Mouse (Mus musculus) neural tube, embryonic 11.5 days (tissue): Measurements from ENCODE around the gene Mzf1. TPM values are rescaled to one million over a fixed set of nuclear protein-coding genes. Genes with fewer than 3 reads are reported as not detected.
A peak's percentile ranks its signal among the peaks of the same experiment; 100 is the strongest.
"Not testable (repeated sequence)": the region's sequence is repeated elsewhere in the genome, so short reads cannot be mapped to it uniquely, and the experiment has no call there.

Experiments used
- ATAC-seq: fragments of 200-750 bp; cut with Nextera tagmentation; 2 replicates; pipeline ENCODE4 v1.8.0; 2017; ENCODE audit warnings: moderate number of reproducible peaks, mild to moderate bottlenecking, moderate TSS enrichment, moderate library complexity; ENCODE audit not compliant: insufficient read depth, low FRiP score, low TSS enrichment
- DNase-seq: peaks from one replicate; pipeline ENCODE4 v3.0.0-alpha.2; 2015; ENCODE audit warnings: low spot score
- H3K27ac ChIP-seq: fragments of 300-500 bp; sonication (generic); 2 replicates; pipeline ENCODE4 v1.5.1; 2014; ENCODE audit warnings: low read depth, mild to moderate bottlenecking, low read length
- H3K27me3 ChIP-seq: fragments of 300-500 bp; sonication (generic); 2 replicates; pipeline ENCODE4 v1.6.1; 2014; ENCODE audit warnings: mild to moderate bottlenecking, low read length, mixed read lengths; ENCODE audit not compliant: control insufficient read depth, insufficient read depth
- H3K36me3 ChIP-seq: fragments of 300-500 bp; sonication (generic); 2 replicates; pipeline ENCODE4 v1.6.1; 2014; ENCODE audit warnings: mild to moderate bottlenecking, low read length, moderate library complexity, mixed read lengths; ENCODE audit not compliant: control insufficient read depth, insufficient read depth
- H3K4me1 ChIP-seq: fragments of 300-500 bp; sonication (generic); 2 replicates; pipeline ENCODE4 v1.6.1; 2014; ENCODE audit warnings: low read length, mixed read lengths; ENCODE audit not compliant: control insufficient read depth, insufficient read depth
- H3K4me2 ChIP-seq: fragments of 300-500 bp; sonication (generic); 2 replicates; pipeline ENCODE4 v1.6.1; 2014; ENCODE audit warnings: low read depth, mild to moderate bottlenecking, moderate library complexity
- H3K4me3 ChIP-seq: fragments of 300-500 bp; sonication (generic); 2 replicates; pipeline ENCODE4 v1.5.1; 2014; ENCODE audit warnings: low read depth, low read length
- H3K9ac ChIP-seq: fragments of 300-500 bp; sonication (generic); 2 replicates; pipeline ENCODE4 v1.6.1; 2014; ENCODE audit warnings: mild to moderate bottlenecking, low read length
- H3K9me3 ChIP-seq: fragments of 300-500 bp; sonication (generic); 2 replicates; pipeline ENCODE4 v1.6.1; 2016; ENCODE audit warnings: low read length; ENCODE audit not compliant: control insufficient read depth
- WGBS: fragments of 180-500 bp; shearing (Covaris S2); extraction: QIAGEN DNeasy Blood & Tissue Kit; methylation state at CpG from one replicate; pipeline ENCODE4 v1.1.7; 2014; 5-methylcytosine and 5-hydroxymethylcytosine counted together
- polyA plus RNA-seq: library from polyadenylated mRNA; unstranded; fragments of >200 nt; fragmentation: Nextera tagmentation; extraction: Ambion mirVana; gene quantifications from 2 replicates; pipeline ENCODE4 v1.2.1, GENCODE M21; 2014

The Mzf1 gene
- 1.7 and 2.2 TPM in 2 replicates for polyA plus RNA-seq

DNA sequence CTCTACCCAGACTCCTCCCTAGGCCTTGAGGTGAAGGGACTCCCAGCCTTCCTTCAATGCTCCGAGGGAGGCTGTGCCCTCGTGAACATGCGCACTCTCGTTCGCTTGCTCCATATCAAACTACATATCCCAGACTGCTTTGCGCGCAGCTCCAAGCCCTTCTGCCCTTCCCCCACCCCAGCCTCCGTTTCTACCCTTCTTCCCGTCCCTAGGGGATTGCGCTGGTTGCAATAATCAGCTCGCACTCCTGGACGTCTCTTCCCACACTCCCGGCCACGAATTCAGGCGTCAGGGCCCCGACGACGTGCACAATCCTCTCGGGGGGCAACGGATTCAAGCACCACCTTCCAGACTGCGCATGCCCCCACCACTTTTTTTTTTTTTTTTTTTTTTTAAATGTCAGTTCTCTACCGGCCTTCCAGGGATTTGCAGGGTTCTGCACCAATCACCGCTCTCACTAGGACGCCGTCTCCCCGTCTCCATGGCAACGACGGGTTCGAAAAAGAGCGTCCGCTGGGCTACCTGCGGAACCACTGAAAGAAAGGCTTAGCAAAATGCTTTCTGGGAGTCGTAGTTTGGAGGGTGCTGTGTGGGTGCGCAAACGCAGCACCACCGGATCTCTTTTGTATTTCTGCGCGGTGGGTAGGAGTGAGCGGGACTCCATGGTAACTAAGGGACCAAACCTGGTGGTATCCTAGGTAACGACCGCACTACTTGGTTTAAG, at the start of gene Mzf1:
Mzf1 (minus strand) TSS at position 478 of the 724 bp plus-strand sequence.
- under 1% methylated on average over 41 of the region's 41 CpGs for WGBS

DNA sequence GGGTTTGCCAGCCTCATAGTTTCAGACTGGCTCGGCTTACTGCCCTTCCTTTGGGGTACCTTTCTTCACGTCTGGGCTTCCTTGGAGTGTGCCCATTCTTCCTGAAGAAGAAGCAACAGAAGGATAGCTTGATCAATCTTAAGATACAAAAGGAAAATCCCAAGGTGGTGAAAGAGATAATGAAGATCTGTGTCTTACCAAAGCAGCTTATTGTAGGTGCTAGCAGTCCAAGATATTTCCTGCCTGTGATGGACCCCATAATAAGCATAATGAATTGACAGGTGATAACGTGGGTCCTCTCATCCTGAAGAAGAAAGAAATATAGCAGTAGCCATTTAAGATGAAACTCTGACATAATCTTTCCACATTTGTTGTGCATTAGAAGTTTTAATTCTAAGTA, 40.5 kb upstream of the Mzf1 start, which contains the start of gene Vmn1r85:
Vmn1r85 (minus strand) TSS at position 101 of the 400 bp plus-strand sequence.
- DNase-seq, result no peak
- Histone ChIP-seq H3K27me3 (no peaks in the 10 kb centered on the region), H3K36me3 (no peaks in the 10 kb centered on the region), H3K4me3 (no peak within 1 kb of the TSS), H3K27ac (no peak within 1 kb of the TSS), H3K4me1 (no peaks in the 10 kb centered on the region), H3K9ac (no peak within 1 kb of the TSS), H3K4me2 (no peak within 1 kb of the TSS), H3K9me3 (no peaks in the 10 kb centered on the region)
- WGBS, result 66% methylated on average over 3 of the region's 3 CpGs
- ATAC-seq, result no peak

More for the DNA sequence above, at the start of gene Mzf1:
- Histone ChIP-seq H3K27ac (peak within 1 kb of the TSS; percentile 77), H3K4me3 (peak within 1 kb of the TSS; percentile 49), H3K4me2 (peak within 1 kb of the TSS; percentile 39), H3K4me1 (no peaks in the 10 kb centered on the region), H3K9ac (peak within 1 kb of the TSS; percentile 49), H3K27me3 (no peaks in the 10 kb centered on the region), H3K9me3 (no peaks in the 10 kb centered on the region), H3K36me3 (no peaks in the 10 kb centered on the region)
- ATAC-seq, result peak; percentile 94
- peak; percentile 96 for DNase-seq

DNA sequence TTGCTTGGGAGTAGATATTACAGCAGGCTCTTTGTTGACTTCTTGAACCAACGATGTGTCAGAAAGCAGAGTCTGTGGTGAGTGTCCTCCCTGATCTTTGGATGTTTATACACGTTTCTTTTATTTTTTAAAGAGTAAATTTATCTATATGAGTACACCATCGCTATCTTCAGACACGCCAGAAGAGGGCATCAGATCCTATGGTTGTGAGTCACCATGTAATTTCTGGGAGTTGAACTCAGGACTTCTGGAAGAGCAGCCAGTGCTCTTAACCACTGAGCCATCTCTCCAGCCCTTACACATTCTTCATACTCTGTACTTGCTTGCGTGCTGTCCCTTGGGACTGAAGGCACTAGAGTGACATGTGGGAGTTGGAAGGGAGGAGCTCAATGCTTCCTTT, 17.7 kb upstream of the Mzf1 start:
- Histone ChIP-seq H3K4me1 (no peaks in the 10 kb centered on the region), H3K9me3 (no peaks in the 10 kb centered on the region), H3K27me3 (no peaks in the 10 kb centered on the region), H3K4me2 (no peak overlapping the region), H3K36me3 (no peaks in the 10 kb centered on the region), H3K27ac (no peak overlapping the region), H3K9ac (no peak overlapping the region), H3K4me3 (no peak overlapping the region)
- ATAC-seq, result no peak
- no peak for DNase-seq
- 56% methylated on average over 5 of the region's 5 CpGs for WGBS

DNA sequence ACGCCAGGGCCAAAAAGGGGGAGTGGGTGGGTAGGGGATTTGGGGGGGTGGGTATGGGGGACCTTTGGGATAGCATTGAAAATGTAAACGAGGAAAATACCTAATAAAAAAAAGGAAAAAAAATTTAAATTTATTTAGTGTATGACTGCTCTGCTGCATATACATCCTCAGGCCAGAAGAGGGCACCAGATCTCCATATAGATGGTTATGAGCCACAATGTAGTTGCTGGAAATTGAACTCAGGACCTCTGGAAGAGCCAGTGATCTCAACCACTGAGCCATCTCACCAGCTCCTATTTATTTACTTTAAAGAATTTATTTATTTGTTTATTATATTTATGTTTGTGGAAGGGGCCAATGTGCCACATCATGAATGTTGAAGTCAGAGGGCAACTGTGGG, 8.8 kb upstream of the Mzf1 start:
- WGBS, result 65% methylated on average over 2 of the region's 2 CpGs
- ATAC-seq, H3K4me2 ChIP-seq, H3K27ac ChIP-seq, H3K4me1 ChIP-seq, H3K9me3 ChIP-seq, DNase-seq, H3K36me3 ChIP-seq, H3K4me3 ChIP-seq, H3K9ac ChIP-seq, H3K27me3 ChIP-seq: not testable (repeated sequence)

DNA sequence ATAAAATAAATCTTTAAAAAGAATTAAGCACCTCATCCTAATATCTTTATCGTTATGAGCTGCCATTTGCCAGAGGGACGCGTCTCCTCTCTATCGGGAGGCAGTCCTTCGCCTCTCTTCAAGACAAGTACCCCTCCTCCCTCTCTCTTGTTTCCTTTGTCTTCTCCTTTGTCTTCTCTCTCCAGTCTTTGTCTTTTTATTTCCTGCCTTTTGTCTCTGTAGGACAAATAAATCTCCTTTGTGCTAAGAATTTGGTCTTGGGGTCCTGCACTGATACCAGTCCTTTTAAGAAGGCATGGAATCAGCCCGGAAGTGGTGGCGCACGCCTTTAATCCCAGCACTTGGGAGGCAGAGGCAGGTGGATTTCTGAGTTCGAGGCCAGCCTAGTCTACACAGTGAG, 5.0 kb upstream of the Mzf1 start:
- 86% methylated on average over 9 of the region's 9 CpGs for WGBS
- no peak for ATAC-seq
- H3K27me3 ChIP-seq, result no peaks in the 10 kb centered on the region
- H3K9me3 ChIP-seq, result no peaks in the 10 kb centered on the region
- no peak overlapping the region for H3K4me3 ChIP-seq
- H3K36me3 ChIP-seq, result no peaks in the 10 kb centered on the region
- no peak overlapping the region for H3K9ac ChIP-seq
- no peak overlapping the region for H3K4me2 ChIP-seq
- H3K27ac ChIP-seq, result no peak overlapping the region
- no peak for DNase-seq
- H3K4me1 ChIP-seq, result no peaks in the 10 kb centered on the region

DNA sequence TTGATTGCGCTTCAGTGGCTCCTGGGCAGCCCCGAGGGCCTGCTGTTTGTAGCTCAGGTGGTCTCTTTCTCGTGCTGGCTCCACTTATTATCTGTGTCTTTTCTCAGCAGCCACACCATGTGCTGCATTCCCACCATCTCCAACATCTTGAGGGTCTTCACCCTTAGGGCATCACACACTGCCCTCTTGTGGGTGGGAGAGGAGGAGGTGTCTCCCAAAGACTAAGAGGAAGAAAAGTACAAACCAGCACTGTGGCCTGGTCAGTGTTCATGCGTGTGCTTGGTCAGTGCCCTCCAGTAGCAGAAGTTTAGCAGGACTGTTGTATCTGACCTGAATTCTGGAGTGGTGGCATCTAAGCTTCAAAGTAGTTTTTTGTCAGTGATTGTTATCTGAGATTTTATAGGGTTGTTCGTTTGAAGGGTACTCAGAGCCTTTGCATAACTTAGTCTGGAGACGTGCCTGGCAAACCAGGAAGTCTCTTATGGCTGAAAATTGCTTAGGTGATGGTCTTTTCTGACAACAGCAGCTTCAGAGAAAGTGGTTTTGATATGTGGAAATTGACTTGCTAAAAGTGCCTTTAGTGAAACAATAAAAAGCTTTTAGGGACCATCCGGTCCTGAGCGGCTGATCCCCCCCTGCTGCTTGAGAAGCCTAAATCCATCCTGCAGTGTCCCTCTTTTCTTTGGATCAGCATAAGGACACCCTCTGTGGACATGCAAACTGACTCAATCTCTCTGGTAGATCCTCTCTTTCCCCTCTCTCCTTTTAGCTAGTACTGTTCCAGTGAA, 2.5 kb upstream of the Mzf1 start:
- Histone ChIP-seq H3K4me2 (no peak overlapping the region), H3K27ac (no peak overlapping the region), H3K4me3 (no peak overlapping the region), H3K36me3 (no peaks in the 10 kb centered on the region), H3K27me3 (no peaks in the 10 kb centered on the region), H3K9me3 (no peaks in the 10 kb centered on the region), H3K4me1 (no peaks in the 10 kb centered on the region), H3K9ac (no peak overlapping the region)
- no peak for ATAC-seq
- no peak for DNase-seq
- WGBS, result 69% methylated on average over 8 of the region's 8 CpGs

DNA sequence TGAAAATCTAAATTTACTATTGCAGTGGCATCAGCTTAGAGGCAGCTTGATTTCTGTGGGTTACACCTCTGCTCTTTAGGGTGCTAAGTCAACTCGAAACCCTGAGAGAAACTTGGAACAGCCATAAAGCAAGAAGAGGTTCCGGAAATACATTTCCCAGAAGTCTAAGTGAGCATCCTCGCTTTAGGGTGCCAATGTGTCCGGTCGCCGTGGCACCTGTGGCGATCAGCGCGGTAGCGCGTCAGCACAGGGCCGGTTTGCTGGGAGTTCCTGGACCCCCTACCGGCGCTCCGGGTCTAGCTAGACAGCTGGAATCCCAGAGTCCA, 640 bp downstream of the Mzf1 start:
- H3K27me3 ChIP-seq, result no peaks in the 10 kb centered on the region
- H3K27ac ChIP-seq, result no peak overlapping the region
- no peaks in the 10 kb centered on the region for H3K9me3 ChIP-seq
- 3% methylated on average over 15 of the region's 15 CpGs for WGBS
- H3K4me2 ChIP-seq, result peak overlapping the region; percentile 39
- peak overlapping the region; percentile 49 for H3K9ac ChIP-seq
- DNase-seq, result no peak
- H3K4me3 ChIP-seq, result peak overlapping the region; percentile 49
- no peaks in the 10 kb centered on the region for H3K4me1 ChIP-seq
- no peaks in the 10 kb centered on the region for H3K36me3 ChIP-seq
- ATAC-seq, result no peak

DNA sequence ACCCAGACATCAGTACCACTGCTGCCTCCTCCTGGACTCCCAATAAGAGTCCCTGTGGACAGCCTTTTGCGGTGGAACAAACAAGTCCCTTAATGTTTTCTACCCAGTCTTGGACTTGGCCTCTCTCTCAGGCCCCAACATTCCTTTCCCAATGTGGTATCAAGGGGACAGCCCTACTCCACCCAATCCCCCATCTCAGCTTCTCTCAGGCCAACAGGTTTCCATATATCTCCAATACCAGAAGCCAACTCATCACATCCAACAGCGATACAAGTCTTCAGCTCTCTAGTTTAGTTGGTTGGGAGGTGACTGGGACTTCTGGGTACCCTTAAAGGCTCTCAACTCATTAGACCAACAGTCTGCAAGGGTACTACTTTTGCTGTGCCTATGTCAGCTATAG, 1.1 kb downstream of the Mzf1 start:
- Histone ChIP-seq H3K27ac (no peak overlapping the region), H3K4me1 (no peaks in the 10 kb centered on the region), H3K4me2 (peak overlapping the region; percentile 39), H3K4me3 (peak overlapping the region; percentile 49), H3K9ac (no peak overlapping the region), H3K36me3 (no peaks in the 10 kb centered on the region), H3K27me3 (no peaks in the 10 kb centered on the region), H3K9me3 (no peaks in the 10 kb centered on the region)
- 96% methylated on average over 2 of the region's 2 CpGs for WGBS
- DNase-seq (no peak), ATAC-seq (no peak)

DNA sequence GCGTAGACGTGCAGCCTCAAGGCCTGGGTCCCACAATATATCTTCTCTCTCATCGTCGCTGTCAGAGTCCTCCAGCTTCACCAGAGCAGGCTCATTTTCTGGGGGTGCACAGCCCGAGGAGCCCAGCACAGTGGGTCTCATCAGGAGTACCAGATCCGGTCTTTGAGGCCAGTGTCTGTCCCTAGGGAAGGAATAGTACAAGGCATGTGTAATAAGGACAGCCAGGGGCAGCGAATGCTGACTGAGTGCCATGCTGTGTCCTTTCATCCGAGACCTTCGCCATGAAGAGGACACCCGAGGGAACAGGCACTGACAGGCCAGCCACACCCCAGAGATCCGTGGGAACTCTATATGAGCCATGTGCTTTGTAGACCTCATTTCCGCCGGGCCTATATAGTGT, 1.6 kb downstream of the Mzf1 start:
- H3K9ac ChIP-seq, result no peak overlapping the region

More for the DNA sequence above, 1.6 kb downstream of the Mzf1 start:
- Histone ChIP-seq H3K9me3 (no peaks in the 10 kb centered on the region), H3K27me3 (no peaks in the 10 kb centered on the region), H3K4me1 (no peaks in the 10 kb centered on the region), H3K4me2 (no peak overlapping the region), H3K27ac (no peak overlapping the region), H3K36me3 (no peaks in the 10 kb centered on the region), H3K4me3 (no peak overlapping the region)
- ATAC-seq, result no peak
- DNase-seq, result no peak
- 90% methylated on average over 13 of the region's 13 CpGs for WGBS
